11 mouse cellular contexts compared by ENCODE assay signal in the genomic region with DNA sequence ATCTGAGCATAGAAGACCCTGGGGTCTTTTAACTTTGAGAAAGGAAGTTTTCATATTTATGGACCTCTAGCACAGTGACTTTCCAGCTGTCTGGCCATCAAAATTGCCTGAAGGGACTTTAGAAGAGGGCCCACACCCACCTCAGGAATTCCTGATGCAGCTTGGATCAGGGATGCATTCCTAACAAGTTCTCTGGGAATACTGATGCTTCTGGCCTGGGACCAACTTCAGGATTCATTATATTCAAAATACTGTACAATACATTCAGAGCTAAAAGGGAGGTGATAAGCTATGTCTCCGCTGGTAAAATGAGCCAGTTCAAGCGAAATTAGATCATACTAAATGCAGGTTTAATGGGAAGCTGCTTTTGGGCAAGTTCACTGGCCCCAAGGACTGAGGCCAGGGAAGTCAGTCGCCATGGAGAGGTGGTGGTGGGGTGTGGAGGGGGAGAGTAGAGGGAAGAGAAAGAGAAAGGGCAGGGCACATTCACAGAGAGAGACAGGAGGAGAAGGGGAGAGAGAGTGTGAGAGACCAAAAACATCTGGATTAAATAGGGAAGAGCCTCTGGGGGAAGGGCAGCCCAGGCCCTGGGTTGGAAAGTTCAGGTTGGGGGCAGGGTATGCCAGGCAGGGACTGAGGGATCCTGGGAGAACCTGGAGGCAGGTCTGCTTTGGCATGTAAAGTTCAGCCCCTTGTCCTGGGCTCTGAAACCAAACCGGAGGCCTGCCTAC. TPM values are rescaled to one million over a fixed set of nuclear protein-coding genes. Genes with fewer than 3 reads are reported as not detected.
A peak's percentile ranks its signal among the peaks of the same experiment; 100 is the strongest.
DNase-seq lines count a peak whose midpoint lies in the region; ATAC-seq and TF ChIP-seq lines count a peak whose summit lies in the region.
"Had no signal": no experiment of that assay in that cellular context is flagged by ENCODE, and none has a peak within 500 bp of the region (broad histone marks: within the 10 kb centered on the region; RNA-seq: fewer than 3 reads in every experiment).

No protein-coding gene starts in this region.

- no peaks in the 10 kb centered on the region for H3K79me2 ChIP-seq in heart, adult 2 months (replicated peaks; ENCODE audit: control insufficient read depth, insufficient read depth, low read length)

- intact Hi-C loops in heart, adult 2 months (cut with DNase I): no loop called here
- intact Hi-C loops in gastrocnemius, postnatal 14 days (cut with DNase I; ENCODE audit: low total_unique reads): no loop called here

- no peak for TF ChIP-seq CTCF in heart, postnatal 0 days (IDR thresholded peaks at IDR 0.05; ENCODE audit: low read depth)
- no peak for TF ChIP-seq CTCF in heart, adult 2 months (IDR thresholded peaks at IDR 0.05)
- TF ChIP-seq CTCF in stomach, postnatal 0 days (IDR thresholded peaks at IDR 0.05; ENCODE audit: low read depth): no peak

- H3K4me3 ChIP-seq in heart, postnatal 0 days (ENCODE audit: low read depth, low read length): no peak overlapping the region
- H3K4me3 ChIP-seq in heart, adult 2 months: no peak overlapping the region
- H3K4me3 ChIP-seq in midbrain, embryonic 10.5 days: no peak overlapping the region
- no peak overlapping the region for H3K4me3 ChIP-seq in midbrain, embryonic 13.5 days (replicated peaks)
- no peak overlapping the region for H3K4me3 ChIP-seq in stomach, postnatal 0 days (ENCODE audit: low read depth, low read length)

- no peaks in the 10 kb centered on the region for H3K27me3 ChIP-seq in heart, postnatal 0 days (ENCODE audit: control insufficient read depth, insufficient read depth, low read length)
- no peaks in the 10 kb centered on the region for H3K27me3 ChIP-seq in heart, adult 2 months (ENCODE audit: control insufficient read depth, insufficient read depth, low read length)
- no peaks in the 10 kb centered on the region for H3K27me3 ChIP-seq in midbrain, embryonic 10.5 days (ENCODE audit: low read depth, poor library complexity, severe bottlenecking)
- no peaks in the 10 kb centered on the region for H3K27me3 ChIP-seq in midbrain, embryonic 13.5 days
- H3K27me3 ChIP-seq in stomach, postnatal 0 days (ENCODE audit: control insufficient read depth, insufficient read depth, low read length): no peaks in the 10 kb centered on the region

- H3K27ac ChIP-seq in heart, postnatal 0 days (ENCODE audit: low read depth): no peak overlapping the region
- no peak overlapping the region for H3K27ac ChIP-seq in heart, adult 2 months
- peak overlapping the region; percentile 33; the same call in 1 of the 2 replicates for H3K27ac ChIP-seq in midbrain, embryonic 10.5 days (replicated peaks)
- H3K27ac ChIP-seq in midbrain, embryonic 13.5 days: no peak overlapping the region
- H3K27ac ChIP-seq in stomach, postnatal 0 days (replicated peaks): no peak overlapping the region

- H3K36me3 ChIP-seq in heart, postnatal 0 days (replicated peaks; ENCODE audit: control insufficient read depth, insufficient read depth, low read length): no peaks in the 10 kb centered on the region
- no peaks in the 10 kb centered on the region for H3K36me3 ChIP-seq in heart, adult 2 months (ENCODE audit: control insufficient read depth, insufficient read depth, low read length)
- H3K36me3 ChIP-seq in midbrain, embryonic 10.5 days: no peaks in the 10 kb centered on the region
- H3K36me3 ChIP-seq in midbrain, embryonic 13.5 days: no peaks in the 10 kb centered on the region
- H3K36me3 ChIP-seq in stomach, postnatal 0 days (ENCODE audit: control insufficient read depth, insufficient read depth, low read length): no peaks in the 10 kb centered on the region

- H3K9me3 ChIP-seq in heart, postnatal 0 days (replicated peaks; ENCODE audit: control insufficient read depth, low read length): no peaks in the 10 kb centered on the region
- H3K9me3 ChIP-seq in midbrain, embryonic 10.5 days (replicated peaks): no peaks in the 10 kb centered on the region
- no peaks in the 10 kb centered on the region for H3K9me3 ChIP-seq in midbrain, embryonic 13.5 days
- H3K9me3 ChIP-seq in stomach, postnatal 0 days (ENCODE audit: control insufficient read depth, low read length): no peaks in the 10 kb centered on the region

- H3K4me2 ChIP-seq in heart, postnatal 0 days (ENCODE audit: low read depth, low read length): no peak overlapping the region
- H3K4me2 ChIP-seq in midbrain, embryonic 13.5 days (replicated peaks): no peak overlapping the region
- no peak overlapping the region for H3K4me2 ChIP-seq in stomach, postnatal 0 days (replicated peaks; ENCODE audit: low read depth)

- H3K9ac ChIP-seq in heart, postnatal 0 days (replicated peaks; ENCODE audit: low read depth, low read length): no peak overlapping the region
- no peak overlapping the region for H3K9ac ChIP-seq in heart, adult 2 months (ENCODE audit: low read depth, low read length)
- no peak overlapping the region for H3K9ac ChIP-seq in midbrain, embryonic 13.5 days (replicated peaks)
- no peak overlapping the region for H3K9ac ChIP-seq in stomach, postnatal 0 days (ENCODE audit: low read length)

- no peak for TF ChIP-seq EP300 in heart, postnatal 0 days (IDR thresholded peaks at IDR 0.05; ENCODE audit: low read depth)
- TF ChIP-seq EP300 in heart, adult 2 months (IDR thresholded peaks at IDR 0.05; ENCODE audit: insufficient read depth, low read depth, low read length): no peak
- TF ChIP-seq EP300 in stomach, postnatal 0 days (optimal IDR thresholded peaks at IDR 0.05): no peak

- no peak; the same call in 1 of the 2 replicates for ATAC-seq in heart, postnatal 0 days (ENCODE audit: insufficient read depth, low read depth)
- no peak for ATAC-seq in midbrain, embryonic 13.5 days
- peak; percentile 42; the same call in 1 of the 2 replicates for ATAC-seq in stomach, postnatal 0 days (ENCODE audit: low FRiP score, low TSS enrichment)
- ATAC-seq: hindbrain, embryonic 16.5 days had no signal

- H3K4me1 ChIP-seq in heart, postnatal 0 days (ENCODE audit: control insufficient read depth, insufficient read depth): 0 out of 2 replicates have a peak, but pooled peaks cover 7% of the 10 kb centered on the region
- H3K4me1 ChIP-seq in heart, adult 2 months (ENCODE audit: control insufficient read depth, insufficient read depth, low read length): no peaks in the 10 kb centered on the region
- peaks cover 12% of the 10 kb centered on the region for H3K4me1 ChIP-seq in midbrain, embryonic 10.5 days
- H3K4me1 ChIP-seq in midbrain, embryonic 13.5 days (replicated peaks): peaks cover 25% of the 10 kb centered on the region
- H3K4me1 ChIP-seq in stomach, postnatal 0 days (replicated peaks; ENCODE audit: control insufficient read depth, insufficient read depth): no peaks in the 10 kb centered on the region

- TF ChIP-seq POLR2A in heart, adult 2 months (IDR thresholded peaks at IDR 0.05; ENCODE audit: insufficient read depth, low read depth, low read length): no peak

- 53% methylated on average over 4 of the region's 4 CpGs for WGBS in heart, postnatal 0 days
- WGBS in heart, adult 2 months: 52% methylated on average over 4 of the region's 4 CpGs
- WGBS in midbrain, embryonic 10.5 days: 37% methylated on average over 4 of the region's 4 CpGs
- WGBS in midbrain, embryonic 13.5 days: 37% methylated on average over 4 of the region's 4 CpGs
- WGBS in stomach, postnatal 0 days: 44% methylated on average over 4 of the region's 4 CpGs

- DNase-seq in heart, postnatal 0 days (ENCODE audit: low spot score): peak; percentile 20
- no peak for DNase-seq in heart, adult 2 months
- no peak for DNase-seq in midbrain, embryonic 10.5 days (ENCODE audit: low spot score)
- DNase-seq in gastrocnemius, postnatal 14 days: peak; percentile 39
- DNase-seq in stomach, postnatal 0 days (ENCODE audit: low spot score): no peak
- no peak for DNase-seq in thymus, postnatal 36 days
- no peak for DNase-seq in adrenal gland, postnatal 4 days (ENCODE audit: low spot score in 2 of 2)
- DNase-seq: cerebellum, postnatal 14 days; right cerebral cortex, postnatal 4 days had no signal

RNA-seq across cellular contexts. Expression of gene Cers6, which starts 24.7 kb away (rescaled TPM):
- total RNA-seq in heart, postnatal 0 days (2014; rRNA removed; ENCODE audit: low replicate concordance): 16.2 and 36.0 TPM in 2 replicates
- polyA plus RNA-seq in heart, postnatal 0 days (2015; fragmentation: Nextera tagmentation; extraction: Ambion mirVana): 8.5 and 10.0 TPM in 2 replicates
- 1 to 10 TPM; 8.7 to 9.6 TPM for total RNA-seq in heart, adult 2 months (2021)
- polyA plus RNA-seq in heart, adult 2 months (2012; rRNA removed): 2.1 and 3.5 TPM in 2 replicates
- 18.7 and 21.5 TPM in 2 replicates for polyA plus RNA-seq in midbrain, embryonic 10.5 days (2016; fragmentation: Nextera tagmentation; extraction: Ambion mirVana)
- 47.1 and 54.5 TPM in 2 replicates for polyA plus RNA-seq in midbrain, embryonic 13.5 days (2015; fragmentation: Nextera tagmentation; extraction: Ambion mirVana)
- 1 to 10 TPM; 3.5 to 3.8 TPM for total RNA-seq in gastrocnemius, postnatal 14 days (2021)
- 8.0 and 8.6 TPM in 2 replicates for polyA plus RNA-seq in stomach, postnatal 0 days (2015; fragmentation: Nextera tagmentation; extraction: Ambion mirVana)
- 10 to 100 TPM; 14.6 to 17.4 TPM for total RNA-seq in adrenal gland, postnatal 4 days (2021)

Comparison
In these comparisons a context has a peak if more than half of its experiments do, and no peak if none do; other contexts are left out.
1. DNase-seq: peak in heart, postnatal 0 days (single experiment) and gastrocnemius, postnatal 14 days (single experiment); none in heart, adult 2 months (0 of 2), midbrain, embryonic 10.5 days (single experiment), stomach, postnatal 0 days (single experiment), thymus, postnatal 36 days (0 of 2) and adrenal gland, postnatal 4 days (0 of 2).